Mouse (Mus musculus): ENCODE measurements around the gene Prrx1. TPM values are rescaled to one million over a fixed set of nuclear protein-coding genes. Genes with fewer than 3 reads are reported as not detected.

Prrx1 gene
- total and polyA plus RNA-seq, 2 experiments from 2014 or later, result 7.1 to 10.5 TPM

DNA sequence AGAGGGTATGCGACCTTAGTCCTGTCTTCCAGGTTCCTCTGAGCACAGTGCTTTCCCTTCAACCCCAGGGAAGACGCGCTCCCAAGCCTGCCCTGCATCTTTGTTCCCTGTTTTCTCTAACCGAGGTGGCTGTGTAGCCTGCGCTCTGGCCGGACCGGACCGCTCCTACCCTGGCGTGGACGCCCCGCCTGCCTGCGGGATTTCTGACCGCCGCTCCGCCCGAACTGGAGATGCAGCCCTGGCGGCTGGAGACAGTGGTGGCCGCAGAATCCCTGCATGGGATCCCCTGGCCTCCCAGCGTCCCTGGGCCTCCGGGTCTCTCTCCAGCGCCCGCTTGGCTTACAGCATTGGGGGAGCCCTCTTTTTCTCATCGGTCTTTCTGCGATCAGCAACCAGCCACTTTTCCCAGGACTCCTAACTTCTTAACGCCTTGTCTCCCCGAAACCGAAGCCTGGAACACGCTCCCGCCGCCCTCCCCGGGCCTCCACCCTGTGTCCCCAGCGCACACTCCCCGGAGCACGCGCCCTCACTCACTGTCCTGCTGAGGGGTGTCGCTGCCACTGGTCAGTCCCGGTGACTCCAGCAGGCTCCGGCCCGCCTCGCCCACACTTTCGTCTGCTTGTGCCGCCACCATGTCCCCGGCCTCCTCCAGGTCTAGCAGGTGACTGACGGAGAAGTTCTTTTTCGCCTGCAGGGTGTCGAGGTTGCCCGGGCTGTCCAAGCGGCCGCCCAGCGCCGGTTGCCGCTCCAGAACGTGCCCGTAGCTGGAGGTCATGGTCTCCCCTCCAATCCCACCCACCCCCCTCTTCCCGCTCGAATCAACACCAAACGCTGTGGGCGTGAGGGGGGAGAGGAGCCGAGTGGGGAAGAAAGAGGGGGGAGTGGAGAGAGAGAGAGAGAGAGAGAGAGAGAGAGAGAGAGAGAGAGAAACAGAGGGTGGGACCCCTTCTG is 1.4 kb downstream of the Prrx1 start:
- Histone ChIP-seq H3K9ac (replicated peaks; ENCODE audit: low read depth, low read length) (peak overlapping the region; percentile 74), H3K9me3 (replicated peaks; ENCODE audit: control insufficient read depth, low read length) (no peaks in the 10 kb centered on the region), H3K27me3 (ENCODE audit: control insufficient read depth, insufficient read depth, low read length) (peaks cover 57% of the 10 kb centered on the region), H3K36me3 (replicated peaks; ENCODE audit: control insufficient read depth, insufficient read depth, low read length) (no peaks in the 10 kb centered on the region), H3K4me3 (ENCODE audit: low read depth, low read length) (peak overlapping the region; percentile 75), H3K4me1 (ENCODE audit: control insufficient read depth, insufficient read depth) (peaks cover 15% of the 10 kb centered on the region; the same call in 1 of the 2 replicates), H3K27ac (ENCODE audit: low read depth) (peak overlapping the region; percentile 73), H3K4me2 (ENCODE audit: low read depth, low read length) (peak overlapping the region; percentile 94)
- DNase-seq (ENCODE audit: low spot score), result peak; percentile 24
- peak; percentile 72 for ATAC-seq (ENCODE audit: insufficient read depth, low read depth)
- WGBS, result 2% methylated on average over 55 of the region's 59 CpGs
- TF ChIP-seq EP300 (IDR thresholded peaks at IDR 0.05; ENCODE audit: low read depth) (no peak), CTCF (IDR thresholded peaks at IDR 0.05; ENCODE audit: low read depth) (peak; percentile 12; the same call in 1 of the 2 replicates)

DNA sequence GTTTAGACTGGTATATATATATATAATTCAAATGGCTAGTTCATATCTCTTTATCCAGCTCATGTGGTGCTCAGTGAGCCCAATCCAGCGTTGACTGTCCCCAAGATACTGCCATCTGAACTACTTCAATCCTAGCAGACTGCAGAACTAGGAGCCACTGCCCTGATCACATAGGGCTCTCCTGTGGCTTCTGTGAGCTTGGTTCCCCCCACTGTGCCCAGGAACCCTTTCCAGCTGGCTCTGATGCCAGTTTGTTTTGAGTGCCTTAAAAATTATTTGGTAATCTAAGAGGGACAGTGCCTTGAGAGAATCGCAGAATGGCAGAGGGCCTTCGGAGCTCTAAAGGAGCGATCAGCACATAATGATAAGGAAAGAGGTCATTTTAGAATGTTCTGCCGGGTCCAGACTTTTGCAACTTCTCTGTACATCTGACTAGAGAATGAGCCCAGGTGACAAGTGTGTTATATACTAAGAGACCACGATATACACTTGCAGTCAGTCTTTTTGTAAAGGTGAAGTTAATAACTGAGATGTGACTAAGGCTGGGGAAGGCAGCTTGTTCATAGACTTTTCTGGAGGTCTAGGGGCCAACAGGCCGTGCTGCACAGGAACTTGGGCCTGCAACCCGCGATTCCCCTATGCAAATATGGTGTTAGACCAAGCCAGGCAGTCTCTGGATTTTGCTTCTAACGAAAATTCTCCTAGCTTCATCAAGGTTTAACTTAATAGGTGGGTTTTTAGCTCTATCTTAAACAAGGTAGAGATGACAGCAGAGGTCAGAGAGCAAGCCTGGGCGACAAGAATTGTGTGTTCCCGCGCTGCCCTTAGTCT is 2.3 kb downstream of the Prrx1 start:
- Histone ChIP-seq H3K9ac (replicated peaks; ENCODE audit: low read depth, low read length) (peak overlapping the region; percentile 74), H3K36me3 (replicated peaks; ENCODE audit: control insufficient read depth, insufficient read depth, low read length) (no peaks in the 10 kb centered on the region), H3K4me3 (ENCODE audit: low read depth, low read length) (peak overlapping the region; percentile 75), H3K9me3 (replicated peaks; ENCODE audit: control insufficient read depth, low read length) (no peaks in the 10 kb centered on the region), H3K27ac (ENCODE audit: low read depth) (peak overlapping the region; percentile 73), H3K4me2 (ENCODE audit: low read depth, low read length) (peak overlapping the region; percentile 94), H3K4me1 (ENCODE audit: control insufficient read depth, insufficient read depth) (peaks cover 15% of the 10 kb centered on the region; the same call in 1 of the 2 replicates), H3K27me3 (ENCODE audit: control insufficient read depth, insufficient read depth, low read length) (peaks cover 57% of the 10 kb centered on the region)
- ATAC-seq (ENCODE audit: insufficient read depth, low read depth), result no peak
- DNase-seq (ENCODE audit: low spot score), result no peak
- WGBS, result 46% methylated on average over 13 of the region's 13 CpGs
- TF ChIP-seq EP300 (IDR thresholded peaks at IDR 0.05; ENCODE audit: low read depth) (no peak), CTCF (IDR thresholded peaks at IDR 0.05; ENCODE audit: low read depth) (no peak)

DNA sequence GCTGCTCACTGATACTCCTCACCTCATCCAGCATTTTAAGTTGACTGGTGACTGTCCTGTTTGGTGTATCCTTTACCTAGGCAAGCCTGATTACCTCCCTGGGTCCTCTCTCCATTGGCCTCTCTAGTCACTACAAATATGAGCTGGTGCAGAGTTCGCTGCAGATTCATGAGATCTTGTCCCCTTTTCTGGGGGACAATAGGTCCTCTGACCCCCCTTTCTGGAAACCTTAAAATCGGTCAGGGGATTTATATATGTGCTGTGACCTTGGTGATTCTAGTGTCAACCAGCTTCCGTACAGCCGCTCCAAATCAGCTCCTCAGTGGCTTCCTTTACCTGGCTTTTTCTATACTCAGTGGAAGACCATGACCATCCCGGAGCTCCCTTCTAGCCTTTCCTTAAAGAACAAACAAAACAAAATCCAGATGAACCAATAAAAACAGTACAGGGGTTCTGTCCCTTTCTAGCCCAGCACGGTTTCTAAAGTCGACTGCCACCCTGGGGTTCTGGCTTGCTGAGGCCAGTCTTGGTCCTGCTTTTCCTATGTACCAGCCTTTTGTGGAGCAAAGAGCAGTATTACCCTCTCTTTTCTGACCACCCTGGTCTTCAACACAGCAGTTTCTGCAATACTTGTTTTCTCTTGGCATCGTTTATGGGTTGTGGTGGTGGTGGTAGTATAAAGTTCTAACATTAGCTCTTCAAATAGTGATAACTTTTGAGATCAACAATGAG is 3.3 kb downstream of the Prrx1 start:
- H3K27me3 ChIP-seq (ENCODE audit: control insufficient read depth, insufficient read depth, low read length), result peaks cover 47% of the 10 kb centered on the region
- 42% methylated on average over 8 of the region's 8 CpGs for WGBS
- TF ChIP-seq CTCF (IDR thresholded peaks at IDR 0.05; ENCODE audit: low read depth) (no peak), EP300 (IDR thresholded peaks at IDR 0.05; ENCODE audit: low read depth) (no peak)

DNA sequence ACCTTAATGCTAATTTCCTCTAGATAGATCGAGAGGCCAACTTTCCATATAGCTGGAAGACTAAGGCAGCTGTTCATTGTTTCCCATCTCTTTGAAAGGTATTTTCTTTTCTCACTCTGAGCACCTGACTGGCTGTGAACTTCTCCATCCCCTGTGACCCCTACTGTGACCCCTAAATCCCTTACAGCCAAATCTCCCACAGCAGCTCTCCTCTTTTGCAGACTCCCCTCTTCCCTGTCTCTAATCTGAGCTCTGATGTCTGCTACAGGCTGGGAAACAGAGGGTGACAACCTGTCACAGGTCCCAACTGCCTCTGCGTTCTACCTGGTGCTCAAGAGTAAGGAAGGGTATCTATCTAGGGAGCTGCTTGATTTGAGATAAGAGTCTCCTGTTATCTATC is 4.0 kb downstream of the Prrx1 start:
- Histone ChIP-seq H3K36me3 (replicated peaks; ENCODE audit: control insufficient read depth, insufficient read depth, low read length) (no peaks in the 10 kb centered on the region), H3K9ac (replicated peaks; ENCODE audit: low read depth, low read length) (no peak overlapping the region), H3K27ac (ENCODE audit: low read depth) (no peak overlapping the region), H3K9me3 (replicated peaks; ENCODE audit: control insufficient read depth, low read length) (no peaks in the 10 kb centered on the region), H3K4me2 (ENCODE audit: low read depth, low read length) (0 out of 2 replicates have a peak overlapping the region, but pooled peaks have one; percentile 53), H3K4me1 (ENCODE audit: control insufficient read depth, insufficient read depth) (peaks cover 14% of the 10 kb centered on the region; the same call in 1 of the 2 replicates), H3K4me3 (ENCODE audit: low read depth, low read length) (no peak overlapping the region), H3K27me3 (ENCODE audit: control insufficient read depth, insufficient read depth, low read length) (peaks cover 40% of the 10 kb centered on the region)
- TF ChIP-seq EP300 (IDR thresholded peaks at IDR 0.05; ENCODE audit: low read depth) (no peak), CTCF (IDR thresholded peaks at IDR 0.05; ENCODE audit: low read depth) (no peak)
- ATAC-seq (ENCODE audit: insufficient read depth, low read depth) (no peak), DNase-seq (ENCODE audit: low spot score) (no peak)
- 43% methylated on average over 2 of the region's 2 CpGs for WGBS

More for the DNA sequence above, 3.3 kb downstream of the Prrx1 start:
- ATAC-seq (ENCODE audit: insufficient read depth, low read depth) (no peak), DNase-seq (ENCODE audit: low spot score) (no peak)
- no peak overlapping the region for H3K9ac ChIP-seq (replicated peaks; ENCODE audit: low read depth, low read length)
- peak overlapping the region; percentile 11; the same call in 1 of the 2 replicates for H3K4me3 ChIP-seq (ENCODE audit: low read depth, low read length)
- H3K4me2 ChIP-seq (ENCODE audit: low read depth, low read length), result peak overlapping the region; percentile 94; the same call in 1 of the 2 replicates
- no peak overlapping the region for H3K27ac ChIP-seq (ENCODE audit: low read depth)
- no peaks in the 10 kb centered on the region for H3K9me3 ChIP-seq (replicated peaks; ENCODE audit: control insufficient read depth, low read length)
- peaks cover 15% of the 10 kb centered on the region; the same call in 1 of the 2 replicates for H3K4me1 ChIP-seq (ENCODE audit: control insufficient read depth, insufficient read depth)
- no peaks in the 10 kb centered on the region for H3K36me3 ChIP-seq (replicated peaks; ENCODE audit: control insufficient read depth, insufficient read depth, low read length)

DNA sequence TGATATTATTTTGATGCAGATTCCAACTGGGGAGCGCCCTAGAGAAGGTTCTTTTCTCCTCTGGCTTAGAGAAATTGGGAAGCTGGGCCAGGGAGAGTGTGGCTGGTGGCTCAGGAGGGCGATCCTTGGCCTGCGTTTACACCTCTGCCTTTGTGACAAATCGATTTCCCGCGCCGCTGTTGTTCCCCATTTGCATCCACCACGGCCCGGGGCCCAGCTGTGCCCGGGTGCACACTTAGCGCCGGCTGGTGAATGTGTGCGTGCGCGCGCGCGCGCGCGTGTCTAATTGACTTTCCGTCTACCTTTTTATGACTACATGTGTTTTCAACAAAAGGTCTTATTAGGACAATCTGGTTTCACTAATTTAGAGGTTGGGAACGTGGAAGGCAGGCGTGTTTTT is 4.9 kb downstream of the Prrx1 start:
- TF ChIP-seq CTCF (IDR thresholded peaks at IDR 0.05; ENCODE audit: low read depth) (no peak), EP300 (IDR thresholded peaks at IDR 0.05; ENCODE audit: low read depth) (no peak)
- 20% methylated on average over 24 of the region's 24 CpGs for WGBS

More for the DNA sequence above, 4.9 kb downstream of the Prrx1 start:
- no peak for DNase-seq (ENCODE audit: low spot score)
- Histone ChIP-seq H3K27me3 (ENCODE audit: control insufficient read depth, insufficient read depth, low read length) (peaks cover 37% of the 10 kb centered on the region), H3K9me3 (replicated peaks; ENCODE audit: control insufficient read depth, low read length) (no peaks in the 10 kb centered on the region), H3K9ac (replicated peaks; ENCODE audit: low read depth, low read length) (no peak overlapping the region), H3K4me2 (ENCODE audit: low read depth, low read length) (peak overlapping the region; percentile 53), H3K36me3 (replicated peaks; ENCODE audit: control insufficient read depth, insufficient read depth, low read length) (no peaks in the 10 kb centered on the region), H3K4me1 (ENCODE audit: control insufficient read depth, insufficient read depth) (peaks cover 6% of the 10 kb centered on the region; the same call in 1 of the 2 replicates), H3K4me3 (ENCODE audit: low read depth, low read length) (peak overlapping the region; percentile 29), H3K27ac (ENCODE audit: low read depth) (no peak overlapping the region)
- ATAC-seq (ENCODE audit: insufficient read depth, low read depth), result no peak

All from heart, postnatal 0 days (tissue).